Mouse (Mus musculus) limb, embryonic 15.5 days (tissue): ENCODE results near the gene Rbp1. TPM values are rescaled to one million over a fixed set of nuclear protein-coding genes. Genes with fewer than 3 reads are reported as not detected.

ENCODE experiments used
- ATAC-seq: fragments of 200-750 bp; cut with Nextera tagmentation; 2 replicates; pipeline ENCODE4 v1.8.0; 2017; ENCODE audit warnings: low read depth, moderate TSS enrichment; ENCODE audit not compliant: insufficient number of reproducible peaks, low FRiP score, low TSS enrichment
- H3K27ac ChIP-seq: fragments of 300-500 bp; sonication (generic); 2 replicates; pipeline ENCODE4 v1.5.1; 2015; ENCODE audit warnings: moderate library complexity, mild to moderate bottlenecking, inconsistent platforms
- H3K27me3 ChIP-seq: fragments of 300-500 bp; sonication (generic); 2 replicates; pipeline ENCODE4 v1.6.1; 2015; ENCODE audit warnings: inconsistent platforms
- H3K36me3 ChIP-seq: fragments of 300-500 bp; sonication (generic); 2 replicates; pipeline ENCODE4 v1.6.1; 2015; ENCODE audit warnings: inconsistent platforms
- H3K4me1 ChIP-seq: fragments of 300-500 bp; sonication (generic); 2 replicates; pipeline ENCODE4 v1.6.1; 2015; ENCODE audit warnings: inconsistent platforms
- H3K4me2 ChIP-seq: fragments of 300-500 bp; sonication (generic); 2 replicates; pipeline ENCODE4 v1.6.1; 2015; ENCODE audit warnings: mild to moderate bottlenecking, inconsistent platforms
- H3K4me3 ChIP-seq: fragments of 300-500 bp; sonication (generic); 2 replicates; pipeline ENCODE4 v1.5.1; 2015; ENCODE audit warnings: mild to moderate bottlenecking, inconsistent platforms
- H3K9ac ChIP-seq: fragments of 300-500 bp; sonication (generic); 2 replicates; pipeline ENCODE4 v1.6.1; 2015; ENCODE audit warnings: inconsistent platforms
- H3K9me3 ChIP-seq: fragments of 300-500 bp; sonication (generic); 2 replicates; pipeline ENCODE4 v1.6.1; 2016; ENCODE audit warnings: inconsistent platforms
- WGBS: fragments of 180-500 bp; shearing (Covaris S2); methylation state at CpG from one replicate; pipeline ENCODE4 v1.1.7; 2015; 5-methylcytosine and 5-hydroxymethylcytosine counted together
- polyA plus RNA-seq: library from polyadenylated mRNA; unstranded; fragments of >200 nt; fragmentation: Nextera tagmentation; extraction: Ambion mirVana; gene quantifications from 2 replicates; pipeline ENCODE4 v1.2.1, GENCODE M21; 2015

Rbp1 gene
- polyA plus RNA-seq, result 34.2 and 34.5 TPM in 2 replicates

DNA sequence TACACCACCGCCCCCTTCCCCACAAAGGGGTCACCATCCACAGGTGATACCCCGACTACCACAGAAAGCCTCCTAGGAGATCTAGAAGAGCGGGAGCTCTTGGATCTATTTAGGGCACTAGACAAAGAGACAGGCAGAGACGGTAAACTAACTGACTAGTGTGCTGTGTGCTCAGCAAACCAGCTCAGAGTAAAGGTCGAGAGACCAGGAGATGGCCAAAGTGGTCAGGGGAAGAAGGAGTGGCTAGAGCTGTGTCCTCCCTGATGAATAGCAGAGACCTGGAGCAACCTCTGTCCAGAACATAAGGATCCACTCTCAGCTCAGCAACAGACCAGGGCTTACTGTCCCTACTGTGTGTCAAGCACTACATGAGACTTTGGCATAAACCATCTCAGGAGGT, at the start of gene Rbp1:
Gene Rbp1 (plus strand): TSS at position 306 of the 400 bp plus-strand sequence.
- H3K36me3 ChIP-seq, result no peaks in the 10 kb centered on the region
- no peak within 1 kb of the TSS for H3K9ac ChIP-seq
- no peak within 1 kb of the TSS for H3K4me3 ChIP-seq
- no peaks in the 10 kb centered on the region for H3K9me3 ChIP-seq
- H3K27ac ChIP-seq, result no peak within 1 kb of the TSS
- peaks cover 22% of the 10 kb centered on the region for H3K4me1 ChIP-seq
- H3K27me3 ChIP-seq, result 0 out of 2 replicates have a peak, but pooled peaks cover 2% of the 10 kb centered on the region
- no peak within 1 kb of the TSS for H3K4me2 ChIP-seq
- ATAC-seq, result no peak
- 85% methylated on average over 5 of the region's 5 CpGs for WGBS

DNA sequence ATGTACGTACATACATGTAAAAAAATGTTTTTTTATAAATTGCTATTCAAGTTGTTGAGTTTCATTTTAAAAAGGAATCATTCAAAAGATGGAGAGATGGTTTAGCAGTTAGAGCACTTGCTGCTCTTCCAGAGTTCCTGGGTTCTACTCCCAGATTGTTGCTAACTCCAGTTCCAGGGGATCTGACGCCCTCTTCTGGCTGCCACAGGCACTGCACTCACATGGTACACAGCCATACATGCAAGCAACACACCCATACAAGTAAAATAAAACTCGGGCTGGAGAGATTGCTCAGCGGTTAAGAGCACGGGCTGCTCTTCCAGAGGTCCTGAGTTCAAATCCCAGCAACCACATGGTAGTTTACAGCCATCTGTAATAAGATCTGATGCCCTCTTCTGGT, 49.4 kb upstream of the Rbp1 start:
- Histone ChIP-seq H3K4me1 (0 out of 2 replicates have a peak, but pooled peaks cover 4% of the 10 kb centered on the region), H3K9ac (no peak overlapping the region), H3K4me2 (no peak overlapping the region), H3K36me3 (no peaks in the 10 kb centered on the region), H3K4me3 (no peak overlapping the region), H3K27me3 (no peaks in the 10 kb centered on the region), H3K9me3 (no peaks in the 10 kb centered on the region), H3K27ac (no peak overlapping the region)
- 94% methylated on average over 5 of the region's 5 CpGs for WGBS
- ATAC-seq, result no peak

DNA sequence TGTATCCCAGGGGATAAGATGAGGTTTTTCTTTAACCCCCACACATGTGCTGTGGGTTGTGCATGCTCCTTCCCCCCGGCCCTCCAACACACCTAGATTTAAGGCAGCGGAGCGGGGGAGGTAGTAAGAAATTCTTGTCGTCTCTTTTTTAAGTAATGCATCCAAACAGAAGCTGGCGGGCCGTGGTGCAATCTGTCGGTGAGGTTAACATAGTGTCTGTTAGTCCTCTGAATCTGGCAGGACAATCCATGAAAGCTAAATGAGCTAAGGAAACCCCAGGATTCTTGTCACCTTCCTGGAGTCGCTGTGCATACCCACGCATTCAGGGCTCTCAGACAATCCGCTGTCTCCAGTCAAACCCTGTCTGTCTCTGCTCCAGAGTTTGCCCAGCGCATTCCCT, 47.9 kb upstream of the Rbp1 start:
- no peak overlapping the region for H3K4me3 ChIP-seq
- no peaks in the 10 kb centered on the region for H3K36me3 ChIP-seq
- H3K27me3 ChIP-seq, result no peaks in the 10 kb centered on the region
- WGBS, result 55% methylated on average over 11 of the region's 11 CpGs
- no peak overlapping the region for H3K27ac ChIP-seq
- H3K9me3 ChIP-seq, result no peaks in the 10 kb centered on the region
- H3K4me2 ChIP-seq, result no peak overlapping the region
- ATAC-seq, result no peak
- H3K4me1 ChIP-seq, result peaks cover 11% of the 10 kb centered on the region; the same call in 1 of the 2 replicates
- no peak overlapping the region for H3K9ac ChIP-seq

DNA sequence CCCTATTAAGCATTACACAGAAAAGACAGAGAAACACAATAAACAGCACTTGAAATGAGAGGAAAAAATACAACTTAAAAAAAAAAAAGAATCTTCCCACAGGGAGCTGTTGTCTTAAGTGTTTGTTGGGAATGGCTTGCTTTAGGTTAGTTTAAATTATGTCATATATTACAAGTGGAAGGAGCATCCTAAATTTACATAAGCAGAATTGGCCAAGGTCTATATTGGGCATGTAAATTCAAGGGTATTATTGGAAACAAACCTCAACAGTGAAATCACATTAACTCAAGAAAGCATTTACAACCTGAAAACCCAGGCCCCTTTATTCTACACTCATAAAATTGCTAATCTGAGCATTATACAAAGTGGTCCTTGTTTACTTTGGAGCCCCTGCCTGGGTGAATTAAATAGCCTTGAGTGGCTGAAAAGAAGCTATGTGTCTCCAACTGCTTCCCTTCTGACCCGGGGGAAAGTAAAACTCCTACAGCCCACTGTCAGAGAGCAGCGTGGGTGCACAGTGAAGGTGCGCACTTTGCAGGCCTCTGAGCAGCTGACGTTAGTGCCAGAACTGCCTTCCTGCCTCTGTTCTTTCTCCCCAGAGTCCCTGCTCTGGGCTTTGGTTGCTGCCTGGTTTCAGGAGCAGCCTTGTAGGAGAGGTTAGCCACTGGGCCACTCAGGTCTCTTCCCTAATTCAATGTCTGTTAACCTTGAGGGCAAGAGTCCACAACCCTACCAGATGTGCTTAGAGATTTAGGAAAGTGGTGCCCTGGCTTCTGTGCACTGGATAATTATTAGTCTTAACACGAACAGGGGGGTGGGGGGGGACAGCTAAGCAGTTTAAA, 47.2 kb upstream of the Rbp1 start:
- H3K4me3 ChIP-seq, result no peak overlapping the region
- no peak overlapping the region for H3K4me2 ChIP-seq
- no peak overlapping the region for H3K27ac ChIP-seq
- H3K9me3 ChIP-seq, result no peaks in the 10 kb centered on the region
- H3K4me1 ChIP-seq, result peaks cover 14% of the 10 kb centered on the region; the same call in 1 of the 2 replicates
- H3K27me3 ChIP-seq, result no peaks in the 10 kb centered on the region
- no peak overlapping the region for H3K9ac ChIP-seq
- 26% methylated on average over 5 of the region's 5 CpGs for WGBS
- H3K36me3 ChIP-seq, result no peaks in the 10 kb centered on the region
- no peak for ATAC-seq

DNA sequence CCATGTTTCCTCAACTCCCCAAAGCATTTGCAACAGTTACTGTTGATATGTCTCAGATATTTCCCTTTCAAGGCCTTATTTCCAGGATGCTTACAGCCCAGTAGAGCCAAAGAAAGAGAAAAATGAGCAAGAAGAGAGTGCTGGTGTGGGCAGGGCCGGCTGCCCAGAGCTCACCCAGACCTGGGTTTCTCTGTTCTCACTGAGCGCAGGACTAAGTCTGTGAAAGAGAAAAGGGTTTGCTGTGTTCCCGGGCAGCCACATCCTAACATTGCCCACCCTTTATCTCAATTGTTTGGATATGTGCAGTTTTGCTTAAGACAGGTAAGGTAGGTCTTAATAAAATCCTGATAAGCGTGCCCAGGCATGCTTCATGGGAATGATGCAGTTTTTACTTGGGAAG, 43.0 kb upstream of the Rbp1 start:
- no peak overlapping the region for H3K4me2 ChIP-seq
- H3K27ac ChIP-seq, result no peak overlapping the region
- H3K27me3 ChIP-seq, result no peaks in the 10 kb centered on the region
- peaks cover 14% of the 10 kb centered on the region; the same call in 1 of the 2 replicates for H3K4me1 ChIP-seq
- no peak overlapping the region for H3K4me3 ChIP-seq
- ATAC-seq, result no peak
- H3K36me3 ChIP-seq, result no peaks in the 10 kb centered on the region
- H3K9me3 ChIP-seq, result no peaks in the 10 kb centered on the region
- H3K9ac ChIP-seq, result no peak overlapping the region
- whole genome bisulfite sequencing, result 58% methylated on average over 4 of the region's 4 CpGs

DNA sequence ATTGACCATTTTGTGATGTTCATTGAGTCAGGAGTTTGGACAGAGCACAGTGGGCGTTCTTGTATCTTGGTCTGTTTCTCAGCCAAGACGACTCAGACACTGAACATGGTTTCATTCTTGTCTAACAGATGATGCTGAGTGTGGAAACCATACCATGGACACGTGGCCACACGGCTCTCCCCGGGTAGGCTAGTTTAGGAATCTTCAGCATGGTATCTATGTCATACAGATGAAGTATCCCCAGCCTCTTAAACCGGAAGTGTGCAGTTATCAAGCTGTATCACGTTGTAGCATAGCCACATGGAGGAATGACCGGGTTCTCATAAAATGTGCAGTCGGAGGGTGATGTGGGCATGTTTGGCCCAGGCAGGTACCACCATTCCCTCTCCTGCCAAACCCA, 42.2 kb upstream of the Rbp1 start:
- Histone ChIP-seq H3K9me3 (no peaks in the 10 kb centered on the region), H3K27ac (no peak overlapping the region), H3K4me2 (no peak overlapping the region), H3K27me3 (no peaks in the 10 kb centered on the region), H3K4me3 (no peak overlapping the region), H3K36me3 (no peaks in the 10 kb centered on the region), H3K4me1 (peaks cover 13% of the 10 kb centered on the region; the same call in 1 of the 2 replicates), H3K9ac (no peak overlapping the region)
- ATAC-seq, result no peak
- WGBS, result 87% methylated on average over 9 of the region's 9 CpGs

DNA sequence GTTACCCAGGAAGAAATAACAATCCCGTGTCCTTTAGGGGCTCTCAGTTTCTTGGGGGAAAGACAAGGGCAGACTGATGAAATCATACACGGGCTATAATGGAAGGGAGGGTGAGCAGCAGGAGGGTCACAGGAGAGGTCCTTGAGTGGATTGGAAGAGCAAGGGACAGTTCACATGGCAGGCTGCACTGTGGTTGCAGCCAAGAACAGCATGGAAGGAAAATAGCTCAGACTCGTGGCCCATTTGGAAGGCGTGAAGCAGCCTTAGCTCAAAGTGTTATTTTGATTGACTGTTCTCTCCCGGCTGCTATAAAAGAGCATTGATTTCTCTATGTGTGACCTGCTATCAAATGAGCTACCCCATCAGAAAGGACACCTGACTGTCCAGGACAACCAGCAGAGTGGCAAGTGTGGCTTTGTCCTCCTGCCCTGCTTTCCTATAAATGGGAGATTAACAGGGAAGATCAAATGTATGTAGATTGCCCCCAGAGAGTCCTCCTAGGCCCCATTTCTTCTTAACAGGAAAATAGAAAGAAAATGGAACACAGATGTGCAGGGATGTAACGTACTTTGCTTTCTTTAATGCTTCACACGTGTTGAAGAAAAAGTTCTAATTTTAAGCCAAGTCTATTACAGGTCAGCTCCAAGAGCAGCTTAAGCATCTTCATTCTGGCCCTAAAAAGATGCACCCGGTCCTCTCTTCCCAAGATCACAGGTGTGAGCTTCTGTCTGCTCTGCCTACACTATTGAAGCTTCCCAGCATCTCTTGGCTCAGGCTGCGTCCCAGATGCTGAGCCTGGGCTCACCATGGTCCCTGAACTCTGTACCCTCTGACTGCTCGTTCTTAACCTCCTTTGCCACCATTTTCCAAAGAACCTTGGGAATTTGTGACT, 34.8 kb upstream of the Rbp1 start:
- peaks cover 16% of the 10 kb centered on the region for H3K4me1 ChIP-seq
- no peaks in the 10 kb centered on the region for H3K36me3 ChIP-seq
- peak overlapping the region; percentile 33; the same call in 1 of the 2 replicates for H3K27ac ChIP-seq
- peak; percentile 69; the same call in 1 of the 2 replicates for ATAC-seq
- H3K4me2 ChIP-seq, result no peak overlapping the region
- no peaks in the 10 kb centered on the region for H3K9me3 ChIP-seq
- 38% methylated on average over 10 of the region's 10 CpGs for WGBS
- no peak overlapping the region for H3K9ac ChIP-seq
- no peaks in the 10 kb centered on the region for H3K27me3 ChIP-seq
- H3K4me3 ChIP-seq, result no peak overlapping the region

DNA sequence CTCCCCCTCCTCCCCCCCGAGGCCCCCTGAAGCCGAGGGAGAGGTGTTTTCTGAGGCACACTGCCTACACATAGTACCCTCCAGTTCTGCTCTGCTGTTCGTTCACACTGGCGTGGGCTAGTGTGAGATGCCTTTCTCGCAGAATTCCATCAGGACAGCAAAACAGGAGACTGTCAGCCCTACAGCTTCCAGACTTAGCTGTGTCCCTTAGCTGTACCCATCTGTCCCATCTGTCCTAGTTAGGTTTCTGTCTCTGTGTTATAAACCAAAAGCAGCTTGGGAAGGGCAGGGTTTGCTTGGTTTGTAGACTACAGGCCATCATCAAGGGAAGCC, 34.2 kb upstream of the Rbp1 start:
- H3K4me2 ChIP-seq, result no peak overlapping the region
- ATAC-seq, result no peak
- H3K9ac ChIP-seq, result no peak overlapping the region
- 65% methylated on average over 5 of the region's 5 CpGs for WGBS
- 0 out of 2 replicates have a peak overlapping the region, but pooled peaks have one; percentile 33 for H3K27ac ChIP-seq
- H3K36me3 ChIP-seq, result no peaks in the 10 kb centered on the region
- no peaks in the 10 kb centered on the region for H3K27me3 ChIP-seq
- H3K4me3 ChIP-seq, result no peak overlapping the region
- H3K9me3 ChIP-seq, result no peaks in the 10 kb centered on the region
- peaks cover 16% of the 10 kb centered on the region for H3K4me1 ChIP-seq

DNA sequence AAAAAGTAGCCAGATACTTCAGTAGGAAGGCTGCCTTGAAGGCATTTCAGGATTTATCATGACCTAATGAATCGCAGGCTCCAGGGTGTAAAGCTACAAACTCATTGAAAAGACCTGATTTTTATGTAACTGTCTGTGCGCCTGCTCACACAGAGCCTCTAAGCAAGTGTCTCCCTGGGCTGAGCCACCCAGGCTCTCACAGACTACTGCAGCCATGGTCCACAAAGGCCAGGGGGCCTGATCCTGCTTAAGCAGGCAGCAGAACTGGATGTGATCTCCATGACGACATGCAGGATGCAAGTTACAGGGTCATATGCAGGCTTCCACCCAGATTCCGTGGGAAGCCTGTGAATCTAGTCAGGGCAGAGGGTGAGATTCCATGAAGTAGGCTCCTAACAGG, 29.3 kb upstream of the Rbp1 start:
- Histone ChIP-seq H3K9ac (no peak overlapping the region), H3K27me3 (no peaks in the 10 kb centered on the region), H3K4me1 (peaks cover 3% of the 10 kb centered on the region), H3K4me3 (no peak overlapping the region), H3K27ac (no peak overlapping the region), H3K36me3 (no peaks in the 10 kb centered on the region), H3K4me2 (no peak overlapping the region), H3K9me3 (no peaks in the 10 kb centered on the region)
- no peak for ATAC-seq
- 45% methylated on average over 4 of the region's 4 CpGs for WGBS

DNA sequence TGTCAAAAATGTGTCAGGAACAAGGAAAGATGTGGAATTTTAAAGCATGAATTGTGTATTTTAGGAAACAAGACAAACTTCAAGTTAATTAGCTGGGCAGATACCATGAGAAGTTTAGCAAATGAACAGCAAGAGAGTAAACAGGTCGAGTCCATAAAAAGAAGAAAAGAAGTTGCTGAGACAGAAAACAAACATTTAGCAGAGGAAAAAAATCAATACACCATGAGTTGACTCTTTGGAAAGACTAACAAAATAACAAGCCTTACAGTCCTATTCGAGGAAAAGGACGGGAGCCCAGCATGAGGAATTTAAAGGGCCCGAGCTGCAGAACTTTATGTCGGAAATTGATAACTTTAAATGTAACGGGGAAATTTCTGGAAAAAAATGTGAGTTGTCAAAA, 25.6 kb upstream of the Rbp1 start:
- Histone ChIP-seq H3K36me3 (no peaks in the 10 kb centered on the region), H3K4me1 (0 out of 2 replicates have a peak, but pooled peaks cover 4% of the 10 kb centered on the region)

DNA sequence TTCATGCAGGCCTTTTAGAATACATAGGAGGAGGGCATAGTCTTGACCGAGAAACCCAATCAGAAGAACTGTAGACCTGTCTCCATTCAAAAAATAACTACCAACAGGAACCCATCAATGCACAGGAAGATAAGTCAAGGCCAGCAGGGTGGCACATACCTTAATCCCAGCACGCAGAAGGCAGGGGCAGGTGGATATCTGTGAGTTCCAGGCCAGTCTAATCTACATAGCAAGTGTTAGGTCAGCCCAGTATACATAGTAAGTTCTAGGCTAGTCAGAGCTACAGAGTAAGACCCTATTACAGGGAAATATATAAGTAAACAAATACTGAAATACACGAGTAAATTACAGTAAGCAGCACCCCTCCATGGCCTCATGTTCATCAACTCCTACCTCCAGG, 24.9 kb upstream of the Rbp1 start:
- no peak overlapping the region for H3K4me3 ChIP-seq
- H3K27me3 ChIP-seq, result no peaks in the 10 kb centered on the region
- 0 out of 2 replicates have a peak, but pooled peaks cover 4% of the 10 kb centered on the region for H3K4me1 ChIP-seq
- 78% methylated on average over 3 of the region's 3 CpGs for WGBS
- H3K4me2 ChIP-seq, result no peak overlapping the region
- H3K9me3 ChIP-seq, result no peaks in the 10 kb centered on the region
- H3K9ac ChIP-seq, result no peak overlapping the region
- H3K36me3 ChIP-seq, result no peaks in the 10 kb centered on the region
- no peak overlapping the region for H3K27ac ChIP-seq
- ATAC-seq, result no peak

More for the DNA sequence above, 25.6 kb upstream of the Rbp1 start:
- no peak overlapping the region for H3K4me2 ChIP-seq
- ATAC-seq, result no peak
- no peaks in the 10 kb centered on the region for H3K9me3 ChIP-seq
- H3K27me3 ChIP-seq, result no peaks in the 10 kb centered on the region
- no peak overlapping the region for H3K4me3 ChIP-seq
- H3K27ac ChIP-seq, result no peak overlapping the region
- no peak overlapping the region for H3K9ac ChIP-seq
- 80% methylated on average over 6 of the region's 6 CpGs for WGBS
